Mouse (Mus musculus): ENCODE results near the gene Gm45713.

- no peak for TF ChIP-seq CTCF (IDR thresholded peaks at IDR 0.05; ENCODE audit: extremely low read depth, insufficient read depth, low read length)
- no peak for TF ChIP-seq POLR2A (IDR thresholded peaks at IDR 0.05; ENCODE audit: extremely low read depth, insufficient read depth, low read length)
Measured at GRCm38 (mm10) chr7:45107052-45107645, 28.9 kb downstream of the Gm45713 start.
